Mouse (Mus musculus) limb, embryonic 11.5 days (tissue): Measurements from ENCODE around the gene Mars. TPM values are rescaled to one million over a fixed set of nuclear protein-coding genes. Genes with fewer than 3 reads are reported as not detected.

Source experiments
- ATAC-seq: fragments of 200-750 bp; cut with Nextera tagmentation; 2 replicates; pipeline ENCODE4 v1.8.0; 2017; ENCODE audit warnings: low read depth; ENCODE audit not compliant: insufficient number of reproducible peaks, low FRiP score, low TSS enrichment
- DNase-seq: peaks from one replicate; pipeline ENCODE4 v3.0.0-alpha.2; 2015; ENCODE audit warnings: low spot score
- H3K27ac ChIP-seq: fragments of 300-500 bp; sonication (generic); replicated peaks from 2 replicates; pipeline ENCODE4 v1.5.1; 2014; ENCODE audit warnings: low read depth, mild to moderate bottlenecking, low read length
- H3K27me3 ChIP-seq: fragments of 300-500 bp; sonication (generic); 2 replicates; pipeline ENCODE4 v1.6.1; 2014; ENCODE audit warnings: mild to moderate bottlenecking, low read length, mixed read lengths; ENCODE audit not compliant: control insufficient read depth, insufficient read depth
- H3K36me3 ChIP-seq: fragments of 300-500 bp; sonication (generic); 2 replicates; pipeline ENCODE4 v1.6.1; 2014; ENCODE audit warnings: mild to moderate bottlenecking, low read length, moderate library complexity, mixed read lengths; ENCODE audit not compliant: control insufficient read depth, insufficient read depth
- H3K4me1 ChIP-seq: fragments of 300-500 bp; sonication (generic); 2 replicates; pipeline ENCODE4 v1.6.1; 2014; ENCODE audit warnings: low read length, mixed read lengths; ENCODE audit not compliant: control insufficient read depth, insufficient read depth
- H3K4me2 ChIP-seq: fragments of 300-500 bp; sonication (generic); 2 replicates; pipeline ENCODE4 v1.6.1; 2014; ENCODE audit warnings: low read depth, mild to moderate bottlenecking, moderate library complexity; ENCODE audit not compliant: severe bottlenecking
- H3K4me3 ChIP-seq: fragments of 300-500 bp; sonication (generic); 2 replicates; pipeline ENCODE4 v1.5.1; 2014; ENCODE audit warnings: low read depth, low read length
- H3K9ac ChIP-seq: fragments of 300-500 bp; sonication (generic); 2 replicates; pipeline ENCODE4 v1.6.1; 2014; ENCODE audit warnings: mild to moderate bottlenecking, low read length
- H3K9me3 ChIP-seq: fragments of 300-500 bp; sonication (generic); 2 replicates; pipeline ENCODE4 v1.6.1; 2016; ENCODE audit warnings: low read length; ENCODE audit not compliant: control insufficient read depth
- WGBS: fragments of 180-500 bp; shearing (Covaris S2); extraction: QIAGEN DNeasy Blood & Tissue Kit; methylation state at CpG from one replicate; pipeline ENCODE4 v1.1.7; 2014; 5-methylcytosine and 5-hydroxymethylcytosine counted together
- polyA plus RNA-seq: library from polyadenylated mRNA; unstranded; fragments of >200 nt; fragmentation: Nextera tagmentation; extraction: Ambion mirVana; gene quantifications from 2 replicates; pipeline ENCODE4 v1.2.1, GENCODE M21; 2014

Gene Mars
- polyA plus RNA-seq, 1 experiment from 2014 or later, result 167 TPM

DNA sequence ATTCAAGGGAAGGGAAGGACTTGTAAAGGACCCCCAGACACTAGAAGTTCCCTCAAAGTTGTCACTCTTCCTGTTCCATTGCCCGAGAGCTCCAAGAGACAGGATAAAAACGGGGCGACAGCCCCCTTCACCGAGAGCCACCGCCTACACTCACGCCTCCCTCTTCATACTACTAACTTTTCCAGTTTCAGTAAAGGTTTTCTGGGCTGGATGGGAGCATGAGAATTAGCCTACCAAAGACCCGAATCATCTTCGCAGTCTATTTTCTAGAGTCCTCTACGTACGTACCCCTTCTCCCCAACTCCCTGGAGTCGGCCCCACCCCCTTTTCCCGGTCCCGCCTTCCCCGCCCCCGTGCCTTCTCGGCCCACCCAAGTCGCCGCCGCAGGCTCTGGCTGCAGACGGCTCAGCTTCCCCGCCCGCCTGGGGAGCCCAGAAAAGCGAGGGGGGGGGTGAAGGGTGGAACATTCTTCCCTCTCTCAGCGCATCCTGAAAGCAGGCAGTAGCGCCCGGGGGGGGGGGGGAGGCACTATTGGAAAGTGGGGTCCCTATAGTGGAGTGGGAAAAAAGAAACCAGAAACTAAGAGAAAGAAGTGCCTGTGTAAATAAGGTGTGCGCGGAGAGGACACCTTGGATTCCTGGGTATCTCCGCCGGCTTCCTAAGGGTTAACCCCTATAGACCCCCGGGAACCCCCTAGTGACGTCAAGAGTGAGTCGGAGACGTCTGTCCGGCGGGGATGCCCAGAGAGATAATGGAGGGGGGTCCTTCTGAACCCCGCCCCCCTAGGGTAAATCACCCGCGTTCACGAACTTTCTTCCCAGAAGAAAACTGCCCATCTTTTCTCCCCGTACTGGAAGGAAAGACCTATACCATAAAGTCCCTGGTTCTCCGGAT lies 28.3 kb upstream of the Mars start:
- WGBS, result under 1% methylated on average over 41 of the region's 42 CpGs
- peak; percentile 19; the same call in 1 of the 2 replicates for ATAC-seq

DNA sequence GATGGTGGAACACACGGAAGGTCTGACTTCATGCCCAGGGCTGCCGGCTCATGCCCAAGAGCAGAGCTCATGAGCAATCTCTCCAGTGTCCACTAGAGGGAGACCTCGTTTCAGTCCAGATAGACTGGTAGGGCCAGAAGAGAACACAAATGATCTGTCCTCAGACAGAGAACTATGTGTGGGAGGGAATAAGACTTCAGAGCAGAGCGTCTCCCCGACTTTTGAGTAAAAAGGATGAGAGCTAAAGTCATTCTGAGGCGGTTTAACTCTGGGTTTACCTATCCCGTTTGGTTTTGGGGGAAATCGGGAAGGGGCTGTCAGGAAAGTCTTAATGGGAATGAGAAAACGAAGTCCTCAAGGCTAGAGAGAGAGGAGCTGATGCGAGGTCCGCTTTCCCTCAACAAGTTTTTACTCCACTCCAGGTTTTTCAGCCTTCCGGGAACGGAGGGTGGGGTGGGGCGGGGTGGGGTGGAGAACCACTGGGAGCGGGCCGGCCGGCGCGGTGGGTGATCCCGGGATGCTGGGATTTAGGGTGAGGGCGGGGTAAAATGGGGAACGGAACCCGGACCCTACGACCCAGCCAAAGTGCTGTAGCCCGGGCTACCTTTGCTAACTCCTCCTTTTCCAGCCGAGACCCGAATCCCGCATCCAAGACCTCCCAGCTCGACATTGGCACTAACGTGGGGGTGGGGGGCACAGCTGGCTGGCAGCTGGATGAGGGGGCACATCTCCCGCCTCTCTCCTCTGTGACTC lies 27.5 kb upstream of the Mars start:
- no peaks in the 10 kb centered on the region for H3K9me3 ChIP-seq
- H3K27me3 ChIP-seq, result 0 out of 2 replicates have a peak, but pooled peaks cover 2% of the 10 kb centered on the region
- ATAC-seq (peak; percentile 51), DNase-seq (peak; percentile 93)
- peak overlapping the region; percentile 89 for H3K4me2 ChIP-seq
- peak overlapping the region; percentile 82 for H3K27ac ChIP-seq
- H3K4me1 ChIP-seq, result 0 out of 2 replicates have a peak, but pooled peaks cover 3% of the 10 kb centered on the region
- peak overlapping the region; percentile 48 for H3K4me3 ChIP-seq
- peak overlapping the region; percentile 70 for H3K9ac ChIP-seq
- H3K36me3 ChIP-seq, result 0 out of 2 replicates have a peak, but pooled peaks cover 2% of the 10 kb centered on the region
- WGBS, result under 1% methylated on average over 31 of the region's 31 CpGs

More for the DNA sequence above, 28.3 kb upstream of the Mars start:
- H3K9me3 ChIP-seq, result no peaks in the 10 kb centered on the region
- 0 out of 2 replicates have a peak, but pooled peaks cover 2% of the 10 kb centered on the region for H3K36me3 ChIP-seq
- H3K27ac ChIP-seq, result peak overlapping the region; percentile 82
- peak overlapping the region; percentile 70 for H3K9ac ChIP-seq
- H3K4me2 ChIP-seq, result peak overlapping the region; percentile 89
- H3K4me1 ChIP-seq, result 0 out of 2 replicates have a peak, but pooled peaks cover 3% of the 10 kb centered on the region
- peak overlapping the region; percentile 48 for H3K4me3 ChIP-seq
- DNase-seq, result peak; percentile 87
- H3K27me3 ChIP-seq, result 0 out of 2 replicates have a peak, but pooled peaks cover 2% of the 10 kb centered on the region

DNA sequence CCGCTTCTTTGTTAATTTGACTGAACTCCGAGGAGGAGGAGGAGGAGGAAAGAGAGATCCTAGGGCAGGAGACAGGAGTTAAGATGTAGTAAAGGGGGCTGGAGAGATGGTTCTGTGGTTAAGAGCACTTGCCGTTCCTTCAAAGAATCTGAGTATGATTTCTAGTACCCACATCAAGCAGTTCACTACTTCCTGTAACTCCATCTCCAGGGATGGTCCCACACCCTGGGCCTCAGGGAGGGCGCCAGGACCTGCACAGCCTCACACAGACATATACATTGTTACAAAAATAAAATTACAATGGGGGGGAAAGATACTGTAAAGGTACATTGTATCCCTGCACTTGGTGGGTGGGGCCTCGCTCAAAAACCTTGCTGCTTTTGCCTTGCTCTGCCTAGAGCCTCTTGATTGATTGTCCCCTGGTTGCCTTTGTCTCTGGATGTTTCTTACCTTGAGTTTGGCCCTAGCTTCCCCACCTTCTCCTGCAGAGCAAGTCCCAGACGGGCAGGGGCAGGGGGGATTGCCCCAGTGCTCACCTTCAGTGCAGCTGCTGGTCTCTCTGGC lies 26.0 kb upstream of the Mars start:
- Histone ChIP-seq H3K4me3 (no peak overlapping the region), H3K36me3 (0 out of 2 replicates have a peak, but pooled peaks cover 2% of the 10 kb centered on the region), H3K9ac (no peak overlapping the region), H3K27me3 (0 out of 2 replicates have a peak, but pooled peaks cover 2% of the 10 kb centered on the region), H3K4me1 (0 out of 2 replicates have a peak, but pooled peaks cover 3% of the 10 kb centered on the region), H3K27ac (no peak overlapping the region), H3K4me2 (no peak overlapping the region), H3K9me3 (no peaks in the 10 kb centered on the region)
- DNase-seq (no peak), ATAC-seq (no peak)
- WGBS, result 81% methylated on average over 6 of the region's 6 CpGs

DNA sequence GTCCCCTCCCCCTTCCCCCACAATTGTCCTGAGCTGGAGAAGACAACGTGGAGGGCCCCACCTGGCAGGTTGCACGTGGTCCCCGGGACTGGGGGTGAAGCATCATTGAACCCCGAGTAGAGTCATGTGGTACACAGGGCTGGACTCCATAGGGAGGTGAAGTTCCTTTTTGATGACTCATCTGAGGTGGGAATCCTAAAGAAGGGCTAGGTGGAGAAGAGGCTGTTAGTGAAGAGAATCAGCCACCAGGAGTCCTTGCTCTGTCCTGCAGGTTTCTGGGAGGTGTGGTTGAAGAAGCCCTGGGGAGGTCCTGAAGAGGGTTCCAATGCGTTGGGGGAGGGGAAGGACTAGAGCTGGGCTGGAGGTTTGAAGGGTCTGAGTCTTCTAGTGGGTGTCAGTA lies 25.4 kb upstream of the Mars start:
- Histone ChIP-seq H3K4me3 (no peak overlapping the region), H3K9ac (no peak overlapping the region), H3K9me3 (no peaks in the 10 kb centered on the region), H3K27ac (no peak overlapping the region), H3K36me3 (0 out of 2 replicates have a peak, but pooled peaks cover 5% of the 10 kb centered on the region), H3K4me2 (no peak overlapping the region), H3K27me3 (0 out of 2 replicates have a peak, but pooled peaks cover 2% of the 10 kb centered on the region), H3K4me1 (0 out of 2 replicates have a peak, but pooled peaks cover 3% of the 10 kb centered on the region)
- no peak for ATAC-seq
- 67% methylated on average over 5 of the region's 5 CpGs for WGBS
- no peak for DNase-seq

DNA sequence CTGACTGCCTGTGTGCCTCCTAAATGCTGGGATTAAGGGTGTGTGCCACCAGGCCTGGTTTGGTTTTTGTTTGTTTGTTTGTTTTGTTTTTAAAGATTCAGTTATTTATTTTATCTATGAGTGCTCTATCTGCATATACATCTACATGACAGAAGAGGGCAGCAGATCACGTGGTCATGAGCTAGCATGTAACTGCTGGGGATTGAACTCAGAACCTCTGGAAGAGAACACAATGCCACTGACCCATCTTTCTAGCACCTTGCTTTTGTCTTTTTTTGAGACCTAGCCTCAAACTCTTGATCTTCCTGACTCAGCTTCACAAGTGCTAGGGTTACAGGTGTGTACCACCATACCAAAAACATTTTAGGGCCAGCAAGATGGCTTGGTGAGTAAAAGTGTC lies 23.7 kb upstream of the Mars start:
- 68% methylated on average over 1 of the region's 1 CpGs for WGBS
- H3K4me1 ChIP-seq, result 0 out of 2 replicates have a peak, but pooled peaks cover 3% of the 10 kb centered on the region
- no peak overlapping the region for H3K4me2 ChIP-seq
- no peak overlapping the region for H3K4me3 ChIP-seq
- 0 out of 2 replicates have a peak, but pooled peaks cover 5% of the 10 kb centered on the region for H3K36me3 ChIP-seq
- no peak overlapping the region for H3K9ac ChIP-seq
- H3K27ac ChIP-seq, result no peak overlapping the region
- ATAC-seq, result no peak
- H3K9me3 ChIP-seq, result no peaks in the 10 kb centered on the region
- DNase-seq, result no peak
- H3K27me3 ChIP-seq, result 0 out of 2 replicates have a peak, but pooled peaks cover under 1% of the 10 kb centered on the region

DNA sequence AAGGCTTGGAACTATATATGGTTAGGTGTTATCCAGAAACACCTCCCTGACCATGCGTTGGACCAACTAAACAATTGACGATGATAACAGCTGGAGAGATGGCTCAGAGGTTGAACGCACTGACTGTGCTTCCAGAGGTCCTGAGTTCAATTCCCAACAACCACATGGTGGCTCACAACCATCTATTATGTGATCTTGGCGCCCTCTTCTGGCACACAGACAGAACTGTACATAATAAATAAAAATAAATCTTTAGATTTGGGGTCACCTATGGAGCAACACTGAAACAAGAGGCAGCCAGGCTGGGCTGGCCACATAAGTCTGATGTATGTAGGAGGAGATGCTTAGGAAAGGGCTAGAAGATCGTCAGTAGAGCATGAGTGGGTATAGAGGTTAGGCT lies 21.6 kb upstream of the Mars start:
- H3K9ac ChIP-seq, result no peak overlapping the region
- H3K36me3 ChIP-seq, result peaks cover 5% of the 10 kb centered on the region; the same call in 1 of the 2 replicates
- H3K27ac ChIP-seq, result no peak overlapping the region
- DNase-seq (no peak), ATAC-seq (no peak)
- WGBS, result 70% methylated on average over 5 of the region's 5 CpGs
- H3K9me3 ChIP-seq, result no peaks in the 10 kb centered on the region
- no peaks in the 10 kb centered on the region for H3K27me3 ChIP-seq
- H3K4me2 ChIP-seq, result no peak overlapping the region
- no peaks in the 10 kb centered on the region for H3K4me1 ChIP-seq
- no peak overlapping the region for H3K4me3 ChIP-seq

DNA sequence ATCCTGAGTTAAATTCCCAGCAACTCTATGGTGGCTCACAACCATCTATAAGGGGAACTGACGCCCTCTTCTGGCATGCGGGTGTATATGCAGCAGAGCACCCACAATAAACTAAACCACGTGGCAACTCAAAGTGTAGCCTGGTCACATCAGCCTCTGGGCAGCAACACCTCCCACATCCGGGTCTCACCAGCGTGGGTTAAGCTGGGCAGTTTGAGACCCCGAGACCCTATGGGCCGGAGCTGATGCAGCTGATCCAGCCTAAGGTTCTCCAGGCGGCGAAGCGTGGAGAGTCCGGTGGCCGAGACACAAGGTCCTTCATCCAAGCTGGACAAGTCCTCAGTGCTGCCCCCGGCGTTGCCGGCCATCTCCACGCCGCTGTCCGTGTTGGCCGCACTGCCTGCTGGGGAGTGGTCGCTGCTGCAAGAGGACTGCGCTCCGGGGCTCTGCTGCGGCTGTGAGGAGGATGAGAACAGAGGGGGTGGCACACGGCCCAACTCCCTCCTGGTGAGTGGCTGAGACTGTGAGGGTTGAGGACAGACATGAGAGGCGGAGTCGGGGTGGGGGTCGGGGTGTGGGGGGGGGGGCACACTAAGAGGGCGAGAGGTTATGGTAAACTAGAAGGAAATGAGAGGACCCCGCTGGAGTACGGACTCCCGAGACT lies 20.8 kb upstream of the Mars start:
- no peak for ATAC-seq
- no peak for DNase-seq
- Histone ChIP-seq H3K4me1 (no peaks in the 10 kb centered on the region), H3K36me3 (peaks cover 5% of the 10 kb centered on the region; the same call in 1 of the 2 replicates), H3K4me2 (0 out of 2 replicates have a peak overlapping the region, but pooled peaks have one; percentile 20), H3K4me3 (no peak overlapping the region), H3K27me3 (peaks cover 5% of the 10 kb centered on the region; the same call in 1 of the 2 replicates), H3K9ac (0 out of 2 replicates have a peak overlapping the region, but pooled peaks have one; percentile 2), H3K27ac (no peak overlapping the region), H3K9me3 (no peaks in the 10 kb centered on the region)
- 36% methylated on average over 31 of the region's 31 CpGs for WGBS
